Mouse (Mus musculus) urinary bladder, postnatal 4 days (tissue): Measurements from ENCODE around the gene Card14.
"Not testable (repeated sequence)": the region's sequence is repeated elsewhere in the genome, so short reads cannot be mapped to it uniquely, and the experiment has no call there.

ENCODE experiments used
- DNase-seq, 2 experiments: peaks; one replicate each; pipeline ENCODE4 v3.0.0; 2021 to 2022; ENCODE audit warnings: low spot score in 2 of 2

The Card14 gene

DNA sequence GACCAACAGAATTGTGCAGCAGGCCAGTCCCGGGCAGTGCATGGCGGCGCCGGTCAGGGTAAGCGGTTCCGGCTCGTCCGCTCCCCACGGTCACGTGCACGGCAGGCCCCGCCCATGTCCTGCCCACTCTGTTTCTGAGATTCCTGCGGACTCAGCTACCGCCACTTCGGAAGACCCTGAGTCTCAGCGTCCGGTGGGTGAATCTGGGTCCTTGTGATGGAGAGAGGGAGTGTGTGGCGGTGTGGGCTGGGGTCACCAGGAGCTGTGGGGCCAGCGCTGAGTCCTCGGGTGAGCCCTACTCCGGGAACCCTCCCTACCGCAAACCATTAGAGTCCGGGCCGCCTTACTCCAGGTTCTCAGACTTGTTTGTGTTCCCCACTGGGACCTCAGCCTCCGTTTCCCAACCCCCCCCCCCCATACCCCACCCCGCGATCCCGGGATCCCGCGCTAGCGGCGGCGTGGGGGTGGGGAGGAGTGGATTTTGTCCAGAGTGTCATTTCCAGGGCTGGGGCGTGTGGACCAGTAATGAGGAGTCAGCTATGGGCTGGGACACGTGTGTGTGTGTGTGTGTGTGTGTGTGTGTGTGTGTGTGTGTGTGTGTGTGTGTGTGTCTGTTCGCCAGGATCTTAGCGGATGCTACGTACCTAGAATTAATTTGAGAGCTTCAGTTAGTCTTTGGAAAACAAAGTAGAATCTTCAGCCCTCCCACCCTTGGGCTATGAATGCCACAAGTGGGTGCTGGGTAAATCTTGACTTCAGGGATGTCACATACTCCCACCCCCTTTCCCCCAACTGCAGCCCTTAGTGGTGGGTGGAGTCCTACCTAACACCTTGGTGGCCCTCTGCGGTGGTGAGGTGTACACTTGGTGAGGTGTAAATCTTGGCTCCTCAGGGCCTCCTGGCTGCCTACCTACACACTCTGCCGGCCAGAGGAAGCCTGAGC is 48.1 kb downstream of the Card14 start, which contains the start of the genes Sgsh and Slc26a11:
Gene Sgsh, minus strand, starts transcription at position 94 of the 943 bp plus-strand sequence.
Gene Slc26a11, plus strand, starts transcription at position 115 of the 943 bp plus-strand sequence.
- DNase-seq, result peak; percentile 83 to 89

DNA sequence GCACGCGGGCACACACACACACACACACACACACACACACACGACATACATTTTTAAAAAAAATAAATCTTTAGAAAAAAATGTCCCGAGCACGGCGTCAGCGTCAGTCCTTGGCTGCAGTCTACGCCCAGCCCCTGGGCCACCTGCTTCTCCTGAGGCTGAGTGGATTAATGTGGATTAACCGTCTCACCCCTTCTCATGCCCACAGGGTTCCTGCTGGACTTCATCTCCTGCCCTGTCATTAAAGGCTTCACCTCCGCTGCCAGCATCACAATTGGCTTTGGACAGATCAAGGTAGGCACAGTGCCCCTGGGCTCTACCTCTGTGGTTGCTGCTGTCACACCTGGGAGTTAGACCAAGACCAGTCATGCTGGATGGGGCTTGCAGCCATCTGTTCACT is 51.5 kb downstream of the Card14 start:
- no peak for DNase-seq

GRCm38 (mm10) chr11:119362769-119363533 is 55.4 kb downstream of the Card14 start:
- no peak for DNase-seq

GRCm38 (mm10) chr11:119363534-119364145 is 56.1 kb downstream of the Card14 start:
- DNase-seq, result peak in 1 of 2 experiments; percentile 54

GRCm38 (mm10) chr11:119375425-119375824 is 67.9 kb downstream of the Card14 start:
- DNase-seq, result no peak

- no peak for DNase-seq
Measured at GRCm38 (mm10) chr11:119377326-119377725, 69.8 kb downstream of the Card14 start.

- DNase-seq, result no peak
Measured at GRCm38 (mm10) chr11:119378551-119378950, 71.0 kb downstream of the Card14 start.

GRCm38 (mm10) chr11:119381631-119382337 is 74.2 kb downstream of the Card14 start:
- no peak for DNase-seq

GRCm38 (mm10) chr11:119382338-119382850 is 74.8 kb downstream of the Card14 start:
- DNase-seq, result no peak

DNA sequence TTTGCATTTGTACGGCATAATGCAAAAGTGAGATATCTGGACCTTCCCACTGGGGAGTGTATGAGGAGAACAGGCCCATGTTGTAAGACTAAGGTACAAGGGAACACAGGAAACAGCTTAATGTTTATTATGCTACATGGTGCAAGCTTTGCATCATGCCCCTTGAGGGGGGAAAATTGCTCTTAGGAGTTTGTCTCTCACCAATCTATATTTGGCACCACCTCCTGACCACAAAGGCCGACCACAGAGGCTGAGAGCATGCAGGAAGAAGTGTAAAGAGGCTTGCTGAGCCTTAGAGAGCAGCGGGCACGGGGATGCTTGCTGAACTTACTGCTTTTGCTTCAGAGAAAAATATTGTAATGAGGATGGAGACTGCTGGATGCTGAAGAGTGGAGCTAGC is 77.3 kb downstream of the Card14 start:
- DNase-seq, result no peak

- DNase-seq, result no peak
Measured at GRCm38 (mm10) chr11:119386306-119386705, 78.7 kb downstream of the Card14 start.

- DNase-seq, result not testable (repeated sequence)
Measured at GRCm38 (mm10) chr11:119387273-119387672, 79.7 kb downstream of the Card14 start.

- DNase-seq, result peak; percentile 73 to 84
Measured at GRCm38 (mm10) chr11:119389851-119390270, 82.3 kb downstream of the Card14 start.

GRCm38 (mm10) chr11:119390271-119391231 is 83.0 kb downstream of the Card14 start:
- DNase-seq, result peak; percentile 63 to 67

GRCm38 (mm10) chr11:119391386-119392000 is 83.9 kb downstream of the Card14 start:
- DNase-seq, result no peak

- DNase-seq, result peak; percentile 69 to 74
Measured at GRCm38 (mm10) chr11:119392001-119392614, 84.5 kb downstream of the Card14 start.

DNA sequence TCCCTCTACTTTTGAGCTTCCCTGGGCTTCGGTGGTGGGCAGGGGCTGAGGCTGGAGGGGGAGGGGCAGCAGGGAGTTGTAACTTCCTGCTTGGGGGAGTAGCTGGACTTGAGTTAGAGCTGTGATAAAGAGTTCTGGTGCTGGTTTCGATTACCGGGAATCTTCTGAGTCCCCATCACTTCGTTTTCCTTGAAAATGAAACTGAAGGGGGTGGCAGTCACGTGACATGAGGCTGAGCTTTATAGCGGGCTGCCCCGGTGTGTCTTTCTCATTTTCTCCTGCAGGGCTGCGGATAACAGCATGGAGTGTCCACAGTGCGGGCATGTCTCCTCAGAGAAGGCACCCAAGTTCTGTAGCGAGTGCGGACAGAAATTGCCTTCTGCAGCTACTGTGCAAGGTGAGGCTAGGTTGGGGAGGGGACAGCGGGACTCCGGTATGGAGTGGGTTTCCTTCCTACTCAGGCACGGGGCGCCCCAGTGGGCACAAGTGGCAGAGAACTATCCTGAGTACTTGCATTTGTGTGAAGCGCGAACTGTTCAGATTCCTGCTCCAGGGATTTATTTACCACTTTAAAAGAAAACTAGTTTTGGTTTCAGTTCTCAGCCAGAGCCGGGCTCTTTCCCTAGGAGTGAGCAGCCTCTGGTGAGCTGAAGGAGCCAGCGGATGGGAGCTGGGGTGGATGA is 85.4 kb downstream of the Card14 start, which contains the start of gene Rnf213:
Gene Rnf213, plus strand, starts transcription at position 301 of the 683 bp plus-strand sequence.
- peak in 1 of 2 experiments; percentile 58 for DNase-seq

- DNase-seq, result no peak
Measured at GRCm38 (mm10) chr11:119393483-119393804, 85.9 kb downstream of the Card14 start.
